Mouse (Mus musculus) E14TG2a.4 (cell line): ENCODE data around the gene Lrrk1.

Source experiments
- CTCF ChIP-seq: conservative IDR thresholded peaks from 2 replicates; pipeline ENCODE4 v1.5.1; 2014; ENCODE audit warnings: low read length
- NANOG ChIP-seq: IDR thresholded peaks from 2 replicates; pipeline ENCODE4 v1.6.1; 2014; ENCODE audit warnings: borderline replicate concordance, low read length, mixed read lengths
- POU5F1 ChIP-seq: IDR thresholded peaks from 2 replicates; pipeline ENCODE4 v1.6.1; 2014; ENCODE audit warnings: low read length, borderline replicate concordance

DNA sequence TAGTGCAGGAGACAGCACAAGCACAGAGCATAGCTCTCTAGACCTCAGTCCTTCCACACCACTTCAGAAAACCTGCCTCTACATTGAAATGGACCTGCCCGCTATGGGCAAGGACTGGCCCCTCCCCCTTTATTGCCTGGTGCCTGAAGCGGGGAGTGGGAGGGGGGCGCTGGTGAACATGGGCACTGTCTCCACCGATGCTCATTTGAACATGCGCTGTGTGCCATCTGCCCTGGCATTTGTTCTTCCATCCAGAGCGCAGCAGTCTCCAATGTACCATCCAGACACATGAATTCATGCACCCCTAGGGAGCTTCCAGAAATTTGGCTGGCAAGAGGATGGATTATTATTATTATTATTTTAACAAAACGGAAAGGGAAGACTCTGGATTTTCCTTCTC is 24.9 kb upstream of the Lrrk1 start:
- TF ChIP-seq CTCF = no peak
- TF ChIP-seq POU5F1 = no peak
- no peak for TF ChIP-seq NANOG
